Mouse (Mus musculus) layer of hippocampus, adult 9-11 months (tissue): ENCODE results near the gene Frmpd4.

Experiments used
- DNase-seq: peaks from one replicate; pipeline ENCODE4 v3.0.0; 2022

Frmpd4 gene

DNA sequence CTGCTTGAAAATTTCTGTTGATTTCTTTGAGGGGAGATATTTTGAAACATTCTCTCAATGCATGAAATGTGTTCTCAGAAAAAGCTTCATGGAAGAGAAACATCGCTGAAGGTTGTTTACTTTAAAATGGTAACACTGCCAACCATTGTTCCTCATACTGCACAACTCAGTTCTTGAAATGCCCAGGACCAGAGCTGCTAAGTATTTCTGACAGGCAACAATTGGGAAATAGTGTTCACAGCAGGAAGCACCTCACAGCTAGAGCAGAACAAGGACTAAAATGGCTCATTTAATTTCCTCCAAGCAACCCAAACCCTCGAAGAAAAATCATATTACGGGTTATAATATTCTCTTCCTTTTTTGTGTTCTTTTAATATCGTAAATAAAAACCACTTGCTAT, 1054.5 kb downstream of the Frmpd4 start:
- no peak for DNase-seq

DNA sequence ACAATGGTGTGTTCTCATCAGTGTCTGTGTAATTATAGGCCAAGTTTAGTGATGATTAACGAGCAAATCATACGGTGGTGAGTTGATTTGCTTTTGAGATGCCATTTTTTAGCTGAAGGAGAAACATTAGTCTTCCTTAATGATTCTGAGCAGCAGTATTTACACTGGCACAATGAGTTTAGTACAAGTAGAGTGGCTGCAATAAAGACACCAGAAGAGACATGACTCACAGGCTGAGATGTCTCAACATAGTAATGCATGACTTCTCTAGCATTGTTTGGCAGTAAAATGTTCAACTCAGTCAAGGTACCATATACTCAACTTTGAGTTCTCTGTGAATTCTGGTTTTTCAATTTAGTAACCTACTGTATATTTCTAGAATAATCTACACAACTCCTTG, 1058.6 kb downstream of the Frmpd4 start:
- DNase-seq = no peak

DNA sequence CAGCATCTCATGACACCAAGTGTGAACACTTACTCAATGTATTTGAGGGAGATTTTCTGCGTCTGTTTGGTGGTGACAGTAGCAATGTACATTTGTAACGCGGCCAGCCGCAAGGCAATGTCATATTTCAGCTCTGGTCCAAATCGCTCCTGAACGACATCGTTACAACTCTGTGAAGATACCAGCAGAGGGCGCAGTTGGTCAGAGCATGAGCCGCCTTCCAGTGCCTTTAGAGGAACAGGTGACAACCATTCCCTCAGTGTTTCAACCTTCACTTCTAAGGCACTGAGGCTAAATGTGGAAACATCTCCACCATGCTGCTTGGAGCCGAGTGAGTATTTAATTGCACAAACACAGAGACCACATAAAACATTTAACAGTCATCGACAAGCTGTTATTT, 1079.3 kb downstream of the Frmpd4 start:
- peak; percentile 9 for DNase-seq

DNA sequence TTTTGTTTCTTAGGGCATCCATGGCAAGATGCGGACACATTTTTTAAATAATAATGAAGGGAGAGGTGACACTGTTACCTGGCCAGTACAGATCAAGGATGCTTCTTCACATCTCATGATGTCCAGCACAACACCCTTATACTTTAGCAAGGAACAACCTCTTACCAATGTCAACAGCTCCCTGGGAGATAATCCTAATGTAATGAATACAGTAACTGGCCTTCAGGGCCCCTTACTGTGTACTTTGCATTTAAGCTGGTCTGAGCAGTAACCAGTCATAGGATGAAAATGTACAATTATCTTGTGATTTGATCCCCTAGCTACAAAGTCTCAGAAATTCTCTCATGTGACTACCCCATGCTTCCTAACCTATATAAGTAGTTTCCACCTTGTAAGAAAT, 1084.8 kb downstream of the Frmpd4 start:
- no peak for DNase-seq

DNA sequence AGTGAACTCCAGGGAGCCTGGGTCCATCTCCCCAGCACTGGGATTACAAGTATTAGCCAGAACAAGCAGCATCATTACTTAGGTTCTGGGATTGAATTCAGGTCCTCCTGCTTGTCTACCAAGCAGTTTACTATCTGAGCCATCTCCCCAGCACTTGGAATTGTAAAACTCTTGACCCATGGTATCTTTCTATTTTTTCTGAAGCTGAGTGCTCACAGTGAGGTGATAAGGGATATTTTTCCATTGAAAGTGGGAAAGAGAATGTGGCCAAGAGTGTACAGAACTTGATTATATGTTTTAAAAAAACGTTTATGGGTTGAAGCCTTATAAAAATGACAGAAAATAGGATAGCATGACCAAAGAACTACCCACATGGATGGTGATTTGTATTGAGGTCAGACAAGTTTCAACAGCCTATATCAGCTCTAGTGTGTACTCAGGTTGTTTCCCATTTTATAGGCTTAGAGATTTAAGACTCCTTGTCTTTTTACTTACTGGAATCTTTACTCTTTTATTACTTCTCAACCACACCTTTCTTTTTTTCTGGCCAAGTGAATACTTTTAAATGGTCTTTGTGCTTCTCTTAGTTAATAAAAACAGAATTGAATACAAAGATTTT, 1085.3 kb downstream of the Frmpd4 start:
- no peak for DNase-seq

DNA sequence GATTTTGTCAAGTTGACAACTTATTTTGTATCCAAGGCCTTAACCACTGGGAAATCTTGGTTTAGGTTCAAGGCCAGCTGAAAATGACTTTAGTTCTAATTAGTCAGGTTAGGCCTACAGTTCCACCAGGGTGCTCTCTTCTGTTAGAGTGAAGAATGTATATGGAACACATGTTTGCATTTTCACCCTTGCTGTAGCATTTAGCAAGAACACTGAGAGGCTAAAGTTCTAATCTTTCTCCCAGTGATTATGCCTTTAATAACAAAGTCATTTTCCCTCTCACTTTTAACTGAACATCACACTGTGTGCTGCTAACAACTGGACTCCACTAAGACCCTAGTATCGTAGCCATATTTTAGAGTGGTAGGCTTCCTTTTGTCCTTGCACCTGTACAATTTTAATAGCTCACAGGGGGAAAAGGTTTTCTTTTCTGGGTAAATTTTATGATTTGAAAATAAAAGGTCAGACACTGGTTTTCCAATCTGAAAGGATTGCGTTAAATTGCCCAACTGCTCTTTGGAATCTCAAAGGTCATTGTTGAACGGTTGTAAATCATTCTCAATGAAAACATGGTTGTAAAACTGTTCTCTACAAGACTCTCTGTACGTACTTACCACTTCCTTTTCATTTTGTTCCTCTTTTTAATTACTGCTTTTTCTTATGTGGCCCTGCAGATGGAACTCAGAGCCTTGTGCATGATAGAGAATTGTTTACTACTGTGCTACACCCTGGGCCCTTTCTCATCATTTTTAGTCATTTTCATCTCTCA, 1093.4 kb downstream of the Frmpd4 start:
- DNase-seq = no peak

DNA sequence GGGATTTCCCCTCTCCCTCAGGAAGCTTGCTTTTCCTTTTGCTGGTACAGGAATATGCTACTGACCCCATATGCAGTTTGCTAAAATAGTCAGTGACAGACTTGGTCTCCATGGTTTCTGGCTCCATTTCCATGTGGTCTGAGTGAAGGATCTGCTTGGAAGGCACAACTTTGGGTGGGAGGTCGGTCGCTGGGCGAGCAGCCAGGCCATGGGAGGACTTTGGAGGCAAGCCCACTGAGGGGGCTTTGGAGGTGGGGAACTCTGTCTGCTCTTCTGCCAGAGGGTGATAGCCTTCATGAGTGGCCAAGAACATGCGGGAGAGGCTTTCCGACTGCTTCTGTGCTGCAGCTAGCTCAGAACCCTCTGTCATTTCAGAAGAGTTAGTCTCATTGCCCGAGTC, 1099.4 kb downstream of the Frmpd4 start:
- DNase-seq = no peak

DNA sequence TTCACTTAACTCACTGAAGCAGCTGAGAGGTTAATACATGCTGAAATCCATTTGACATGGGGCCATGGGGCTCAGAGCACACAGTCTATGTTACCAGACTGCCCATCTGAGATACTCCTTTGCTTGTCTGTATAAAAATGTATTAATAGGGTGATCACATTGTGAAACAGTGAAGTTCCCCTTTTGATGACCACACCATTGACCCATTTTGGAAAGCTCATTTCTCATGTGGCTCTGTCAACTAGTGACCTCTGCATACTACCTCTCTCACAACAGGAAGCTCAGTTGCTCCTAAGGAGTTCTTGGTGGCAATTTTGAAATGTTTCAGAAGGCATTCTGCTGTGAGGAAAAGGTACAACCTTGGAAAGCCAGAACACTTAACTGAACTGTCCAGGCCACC, 1142.1 kb downstream of the Frmpd4 start:
- DNase-seq = no peak

DNA sequence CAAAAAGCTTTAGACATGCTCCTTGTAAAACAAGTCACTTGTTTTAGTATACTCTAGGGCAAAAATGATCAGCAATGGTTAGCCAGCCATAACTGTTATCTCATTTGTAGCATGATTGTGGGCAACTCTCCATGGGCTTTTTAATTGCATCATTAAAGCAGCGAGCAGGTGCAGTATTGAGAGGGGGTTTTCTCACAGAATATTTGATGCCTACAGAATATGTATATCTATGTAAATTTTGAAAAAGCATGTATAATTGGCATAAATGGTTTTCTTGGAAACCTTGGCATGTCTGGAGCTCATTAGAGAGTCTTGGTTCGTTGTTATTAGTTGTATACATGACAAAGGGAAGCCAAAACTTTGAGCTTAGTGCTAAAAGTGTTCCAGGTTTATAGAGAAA, 1143.1 kb downstream of the Frmpd4 start:
- DNase-seq = no peak
